Comparison of ENCODE assay signal across 22 mouse cellular contexts in the genomic region with DNA sequence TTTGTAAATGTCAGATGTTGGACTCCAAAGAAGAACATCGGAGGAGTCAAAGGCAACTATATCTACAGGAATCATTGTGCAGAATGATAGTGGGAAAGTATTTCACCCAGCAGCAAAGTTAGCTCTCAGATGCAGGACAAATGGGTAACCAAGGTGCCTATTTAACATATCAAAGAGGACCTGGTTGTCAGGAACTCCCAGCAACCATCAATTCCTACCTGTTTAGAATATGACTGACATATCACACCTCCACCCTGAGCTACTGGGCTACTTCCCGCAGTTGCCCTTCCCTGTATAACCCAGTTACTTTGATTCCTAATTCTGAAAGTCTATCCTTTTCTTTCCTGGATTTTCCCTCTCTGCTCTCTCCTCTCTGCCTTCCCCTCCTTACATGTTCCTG.
DNase-seq lines count a peak whose midpoint lies in the region; TF ChIP-seq lines count a peak whose summit lies in the region.
"Had no signal": no experiment of that assay in that cellular context is flagged by ENCODE, and none has a peak within 500 bp of the region (broad histone marks: within the 10 kb centered on the region; RNA-seq: fewer than 3 reads in every experiment).

No protein-coding gene starts in this region.

- peaks cover 1% of the 10 kb centered on the region for H3K4me1 ChIP-seq in ES-Bruce4 (ENCODE audit: control insufficient read depth, insufficient read depth, low read length)
- peaks cover 0 to 2% of the 10 kb centered on the region in 2 experiments; a peak in 1 of 4 replicates for H3K4me1 ChIP-seq in ES-E14 (ENCODE audit: control insufficient read depth in 2 of 2, insufficient read depth in 2 of 2, low read length in 2 of 2, poor library complexity in 1 of 2)
- H3K4me1 ChIP-seq: embryonic facial prominence, embryonic 10.5 days; embryonic facial prominence, embryonic 12.5 days had no signal

- no peak for TF ChIP-seq EP300 in ES-Bruce4 (IDR thresholded peaks at IDR 0.05; ENCODE audit: insufficient read depth, low read depth, low read length)

- H3K27me3 ChIP-seq in ES-Bruce4 (ENCODE audit: control insufficient read depth, insufficient read depth, low read length, poor library complexity, severe bottlenecking): no peaks in the 10 kb centered on the region
- H3K27me3 ChIP-seq: CH12.LX; embryonic facial prominence, embryonic 12.5 days; forebrain, embryonic 13.5 days; forebrain, embryonic 15.5 days had no signal

- H3K36me3 ChIP-seq in ES-Bruce4 (ENCODE audit: control insufficient read depth, insufficient read depth, low read length, poor library complexity, severe bottlenecking) (no peaks in the 10 kb centered on the region), ES-E14 (ENCODE audit: control insufficient read depth, insufficient read depth, low read length, poor library complexity, severe bottlenecking) (no peaks in the 10 kb centered on the region)
- H3K36me3 ChIP-seq: embryonic facial prominence, embryonic 10.5 days; embryonic facial prominence, embryonic 12.5 days; forebrain, embryonic 15.5 days had no signal

- no peak overlapping the region for H3K4me3 ChIP-seq in ES-Bruce4 (ENCODE audit: low read depth, low read length)
- H3K4me3 ChIP-seq in ES-E14 (ENCODE audit: insufficient read depth in 1 of 2, low read depth in 1 of 2, low read length in 2 of 2, poor library complexity in 1 of 2, severe bottlenecking in 1 of 2): no peak overlapping the region
- H3K4me3 ChIP-seq: embryonic facial prominence, embryonic 10.5 days; embryonic facial prominence, embryonic 12.5 days; forebrain, embryonic 13.5 days; forebrain, embryonic 15.5 days had no signal

- H3K9ac ChIP-seq in ES-Bruce4 (ENCODE audit: low read depth, poor library complexity, severe bottlenecking): no peak overlapping the region
- no peak overlapping the region for H3K9ac ChIP-seq in ES-E14 (ENCODE audit: insufficient read depth, low read depth, low read length, poor library complexity, severe bottlenecking)
- H3K9ac ChIP-seq: embryonic facial prominence, embryonic 12.5 days; forebrain, embryonic 13.5 days; forebrain, embryonic 15.5 days; forebrain, postnatal 0 days had no signal

- no peak for TF ChIP-seq CTCF in ES-Bruce4 (IDR thresholded peaks at IDR 0.05; ENCODE audit: low read depth, low read length)

- in situ Hi-C loops in ES-E14 (cut with MboI; ENCODE audit: low sequenced_read_pairs in 2 of 2, unreplicated experiment in 2 of 2): no loop called here

- peak overlapping the region; percentile 81 for H3K27ac ChIP-seq in ES-Bruce4 (ENCODE audit: insufficient read depth, low read length)
- peak overlapping the region; percentile 3; the same call in 1 of the 2 replicates for H3K27ac ChIP-seq in ES-E14 (ENCODE audit: insufficient read depth, low read depth, low read length, poor library complexity, severe bottlenecking)
- H3K27ac ChIP-seq: embryonic facial prominence, embryonic 10.5 days; embryonic facial prominence, embryonic 12.5 days had no signal

- 0 out of 2 replicates have a peak, but pooled peaks cover 3% of the 10 kb centered on the region for H3K9me3 ChIP-seq in ES-Bruce4 (replicated peaks; ENCODE audit: control insufficient read depth, insufficient read depth, low read length, poor library complexity, severe bottlenecking)
- no peaks in the 10 kb centered on the region for H3K9me3 ChIP-seq in ES-E14 (ENCODE audit: control insufficient read depth, insufficient read depth, low read depth, low read length)
- H3K9me3 ChIP-seq: embryonic facial prominence, embryonic 10.5 days; embryonic facial prominence, embryonic 12.5 days; forebrain, embryonic 13.5 days; forebrain, embryonic 15.5 days had no signal

- no peak for DNase-seq in ES-E14 (ENCODE audit: low read depth, low spot score)
- peak; percentile 37 for DNase-seq in ZHBTc4 (ENCODE audit: low read depth, low spot score)
- no peak for DNase-seq in kidney, adult 8-10 months
- DNase-seq in neural tube, embryonic 10.5 days (ENCODE audit: extremely low spot score, low spot score): no peak
- DNase-seq: adrenal gland, adult 2 months; adrenal gland, postnatal 10 days; adrenal gland, postnatal 25 days; B cell, adult 2 months; cerebellum, adult 11 months; cerebellum, adult 18-20 months; cerebellum, adult 8-10 months; cerebellum, adult 9-11 months; cerebellum, postnatal 14 days; cerebellum, postnatal 36 days; embryo, embryonic 11 days; forebrain, postnatal 0 days had no signal

- no peak for TF ChIP-seq POLR2A in ES-Bruce4 (IDR thresholded peaks at IDR 0.05; ENCODE audit: insufficient read depth, low read length)

TF ChIP-seq in ES-E14, 5 proteins besides CTCF, POLR2A, EP300 and RAD21:
- TF ChIP-seq ZC3H11A (IDR thresholded peaks at IDR 0.05; ENCODE audit: borderline replicate concordance, low read depth, low read length) (no peak), CHD2 (IDR thresholded peaks at IDR 0.05; ENCODE audit: low read depth, low read length) (no peak), MAFK (IDR thresholded peaks at IDR 0.05; ENCODE audit: insufficient read depth, low read depth, low read length) (no peak), HCFC1 (IDR thresholded peaks at IDR 0.05; ENCODE audit: borderline replicate concordance, insufficient read depth, low read length) (no peak), ZNF384 (IDR thresholded peaks at IDR 0.05; ENCODE audit: low read depth, low read length) (no peak)
